Mouse (Mus musculus): ENCODE measurements around the gene Epb41l3. TPM values are rescaled to one million over a fixed set of nuclear protein-coding genes. Genes with fewer than 3 reads are reported as not detected.
A peak's percentile ranks its signal among the peaks of the same experiment; 100 is the strongest.

Epb41l3 gene
- 6.6 and 8.4 TPM in 2 replicates for polyA plus RNA-seq (2012; rRNA removed)

GRCm38 (mm10) chr17:69075501-69076237 is at the start of gene Epb41l3:
Gene Epb41l3 (plus strand): TSS chr17:69075683.
- TF ChIP-seq POLR2A (IDR thresholded peaks at IDR 0.05; ENCODE audit: control insufficient read depth, extremely low read depth, insufficient read depth, low read length, poor library complexity), result no peak
- no peak for TF ChIP-seq CTCF (IDR thresholded peaks at IDR 0.05; ENCODE audit: borderline replicate concordance, control insufficient read depth, extremely low read depth, insufficient read depth, low read length, poor library complexity)
- no peaks in the 10 kb centered on the region for H3K4me1 ChIP-seq (replicated peaks; ENCODE audit: control insufficient read depth, insufficient read depth, low read length)
- peak within 1 kb of the TSS; percentile 11; the same call in 1 of the 2 replicates for H3K4me3 ChIP-seq (ENCODE audit: control insufficient read depth, insufficient read depth, low read length)
- no peak for DNase-seq
- 2% methylated on average over 47 of the region's 47 CpGs for WGBS
- no peak within 1 kb of the TSS for H3K27ac ChIP-seq (ENCODE audit: control insufficient read depth, insufficient read depth, low read length)
- H3K36me3 ChIP-seq (ENCODE audit: control insufficient read depth, insufficient read depth, low read length), result no peaks in the 10 kb centered on the region
- no peaks in the 10 kb centered on the region for H3K27me3 ChIP-seq (ENCODE audit: control insufficient read depth, insufficient read depth, low read length)

GRCm38 (mm10) chr17:69038760-69039675 is 36.5 kb upstream of the Epb41l3 start:
- Histone ChIP-seq H3K27ac (ENCODE audit: control insufficient read depth, insufficient read depth, low read length) (no peak overlapping the region), H3K27me3 (ENCODE audit: control insufficient read depth, insufficient read depth, low read length) (no peaks in the 10 kb centered on the region), H3K4me3 (ENCODE audit: control insufficient read depth, insufficient read depth, low read length) (no peak overlapping the region), H3K36me3 (ENCODE audit: control insufficient read depth, insufficient read depth, low read length) (no peaks in the 10 kb centered on the region), H3K4me1 (replicated peaks; ENCODE audit: control insufficient read depth, insufficient read depth, low read length) (no peaks in the 10 kb centered on the region)
- TF ChIP-seq CTCF (IDR thresholded peaks at IDR 0.05; ENCODE audit: borderline replicate concordance, control insufficient read depth, extremely low read depth, insufficient read depth, low read length, poor library complexity) (no peak), POLR2A (IDR thresholded peaks at IDR 0.05; ENCODE audit: control insufficient read depth, extremely low read depth, insufficient read depth, low read length, poor library complexity) (no peak)
- 79% methylated on average over 12 of the region's 12 CpGs for WGBS
- no peak for DNase-seq

DNA sequence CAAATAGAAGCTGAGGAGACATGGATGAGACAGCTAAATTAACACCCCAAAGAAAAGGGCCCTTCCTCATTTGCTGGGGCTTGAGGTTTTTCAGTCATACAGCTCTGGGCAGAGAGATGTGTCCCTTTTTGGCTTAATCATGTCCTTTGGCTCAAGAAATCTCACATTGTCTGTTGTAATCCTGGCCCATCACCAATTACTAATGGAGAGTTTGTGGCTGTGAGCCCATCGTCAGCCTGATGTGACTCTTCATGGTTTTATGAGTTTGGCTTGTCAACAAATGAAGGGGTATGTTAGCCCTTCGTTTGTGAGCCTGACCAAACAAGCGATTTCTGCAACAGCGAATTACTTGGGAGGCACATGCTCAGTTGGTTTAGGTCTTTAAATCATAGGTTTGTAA is 34.0 kb upstream of the Epb41l3 start:
- no peaks in the 10 kb centered on the region for H3K4me1 ChIP-seq (replicated peaks; ENCODE audit: control insufficient read depth, insufficient read depth, low read length)
- no peak for DNase-seq
- no peak overlapping the region for H3K4me3 ChIP-seq (ENCODE audit: control insufficient read depth, insufficient read depth, low read length)
- WGBS, result 51% methylated on average over 4 of the region's 4 CpGs
- no peak for TF ChIP-seq CTCF (IDR thresholded peaks at IDR 0.05; ENCODE audit: borderline replicate concordance, control insufficient read depth, extremely low read depth, insufficient read depth, low read length, poor library complexity)
- TF ChIP-seq POLR2A (IDR thresholded peaks at IDR 0.05; ENCODE audit: control insufficient read depth, extremely low read depth, insufficient read depth, low read length, poor library complexity), result no peak
- no peak overlapping the region for H3K27ac ChIP-seq (ENCODE audit: control insufficient read depth, insufficient read depth, low read length)
- H3K36me3 ChIP-seq (ENCODE audit: control insufficient read depth, insufficient read depth, low read length), result no peaks in the 10 kb centered on the region
- no peaks in the 10 kb centered on the region for H3K27me3 ChIP-seq (ENCODE audit: control insufficient read depth, insufficient read depth, low read length)

DNA sequence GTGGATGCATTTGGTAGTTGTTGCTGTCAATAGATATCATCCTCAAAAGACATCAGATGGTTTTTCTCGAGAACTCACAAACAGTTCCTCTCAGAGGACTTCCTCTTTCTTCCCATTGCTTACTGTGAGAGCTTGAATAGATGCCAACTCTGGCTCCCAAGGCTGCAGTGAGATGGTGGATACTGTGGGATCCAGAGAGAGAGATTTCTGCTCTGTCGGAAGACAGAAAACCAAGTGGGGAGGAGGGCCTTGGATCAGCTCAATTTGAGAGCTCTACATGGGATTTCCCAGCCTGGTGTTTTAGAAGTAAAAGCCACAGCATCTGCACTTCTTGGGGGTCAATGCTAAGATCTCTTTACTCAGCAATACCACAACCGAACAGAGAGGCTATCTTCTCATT is 26.7 kb upstream of the Epb41l3 start:
- TF ChIP-seq POLR2A (IDR thresholded peaks at IDR 0.05; ENCODE audit: control insufficient read depth, extremely low read depth, insufficient read depth, low read length, poor library complexity) (no peak), CTCF (IDR thresholded peaks at IDR 0.05; ENCODE audit: borderline replicate concordance, control insufficient read depth, extremely low read depth, insufficient read depth, low read length, poor library complexity) (no peak)
- 61% methylated on average over 3 of the region's 3 CpGs for WGBS
- Histone ChIP-seq H3K4me3 (ENCODE audit: control insufficient read depth, insufficient read depth, low read length) (no peak overlapping the region), H3K36me3 (ENCODE audit: control insufficient read depth, insufficient read depth, low read length) (no peaks in the 10 kb centered on the region), H3K4me1 (replicated peaks; ENCODE audit: control insufficient read depth, insufficient read depth, low read length) (no peaks in the 10 kb centered on the region), H3K27me3 (ENCODE audit: control insufficient read depth, insufficient read depth, low read length) (no peaks in the 10 kb centered on the region), H3K27ac (ENCODE audit: control insufficient read depth, insufficient read depth, low read length) (no peak overlapping the region)
- DNase-seq, result no peak

- WGBS, result 91% methylated on average over 4 of the region's 4 CpGs
- DNase-seq, result no peak
- Histone ChIP-seq H3K4me3 (ENCODE audit: control insufficient read depth, insufficient read depth, low read length) (no peak overlapping the region), H3K36me3 (ENCODE audit: control insufficient read depth, insufficient read depth, low read length) (no peaks in the 10 kb centered on the region), H3K27ac (ENCODE audit: control insufficient read depth, insufficient read depth, low read length) (no peak overlapping the region), H3K4me1 (replicated peaks; ENCODE audit: control insufficient read depth, insufficient read depth, low read length) (no peaks in the 10 kb centered on the region), H3K27me3 (ENCODE audit: control insufficient read depth, insufficient read depth, low read length) (no peaks in the 10 kb centered on the region)
- TF ChIP-seq POLR2A (IDR thresholded peaks at IDR 0.05; ENCODE audit: control insufficient read depth, extremely low read depth, insufficient read depth, low read length, poor library complexity) (no peak), CTCF (IDR thresholded peaks at IDR 0.05; ENCODE audit: borderline replicate concordance, control insufficient read depth, extremely low read depth, insufficient read depth, low read length, poor library complexity) (no peak)
Observed at GRCm38 (mm10) chr17:69054029-69054428, 21.5 kb upstream of the Epb41l3 start.

GRCm38 (mm10) chr17:69059760-69060159 is 15.7 kb upstream of the Epb41l3 start:
- no peak for DNase-seq
- WGBS, result 93% methylated on average over 7 of the region's 7 CpGs
- Histone ChIP-seq H3K27me3 (ENCODE audit: control insufficient read depth, insufficient read depth, low read length) (no peaks in the 10 kb centered on the region), H3K4me1 (replicated peaks; ENCODE audit: control insufficient read depth, insufficient read depth, low read length) (no peaks in the 10 kb centered on the region), H3K36me3 (ENCODE audit: control insufficient read depth, insufficient read depth, low read length) (no peaks in the 10 kb centered on the region), H3K27ac (ENCODE audit: control insufficient read depth, insufficient read depth, low read length) (no peak overlapping the region), H3K4me3 (ENCODE audit: control insufficient read depth, insufficient read depth, low read length) (no peak overlapping the region)
- no peak for TF ChIP-seq CTCF (IDR thresholded peaks at IDR 0.05; ENCODE audit: borderline replicate concordance, control insufficient read depth, extremely low read depth, insufficient read depth, low read length, poor library complexity)
